Comparison of ENCODE assay signal across 8 mouse cellular contexts in the genomic region with DNA sequence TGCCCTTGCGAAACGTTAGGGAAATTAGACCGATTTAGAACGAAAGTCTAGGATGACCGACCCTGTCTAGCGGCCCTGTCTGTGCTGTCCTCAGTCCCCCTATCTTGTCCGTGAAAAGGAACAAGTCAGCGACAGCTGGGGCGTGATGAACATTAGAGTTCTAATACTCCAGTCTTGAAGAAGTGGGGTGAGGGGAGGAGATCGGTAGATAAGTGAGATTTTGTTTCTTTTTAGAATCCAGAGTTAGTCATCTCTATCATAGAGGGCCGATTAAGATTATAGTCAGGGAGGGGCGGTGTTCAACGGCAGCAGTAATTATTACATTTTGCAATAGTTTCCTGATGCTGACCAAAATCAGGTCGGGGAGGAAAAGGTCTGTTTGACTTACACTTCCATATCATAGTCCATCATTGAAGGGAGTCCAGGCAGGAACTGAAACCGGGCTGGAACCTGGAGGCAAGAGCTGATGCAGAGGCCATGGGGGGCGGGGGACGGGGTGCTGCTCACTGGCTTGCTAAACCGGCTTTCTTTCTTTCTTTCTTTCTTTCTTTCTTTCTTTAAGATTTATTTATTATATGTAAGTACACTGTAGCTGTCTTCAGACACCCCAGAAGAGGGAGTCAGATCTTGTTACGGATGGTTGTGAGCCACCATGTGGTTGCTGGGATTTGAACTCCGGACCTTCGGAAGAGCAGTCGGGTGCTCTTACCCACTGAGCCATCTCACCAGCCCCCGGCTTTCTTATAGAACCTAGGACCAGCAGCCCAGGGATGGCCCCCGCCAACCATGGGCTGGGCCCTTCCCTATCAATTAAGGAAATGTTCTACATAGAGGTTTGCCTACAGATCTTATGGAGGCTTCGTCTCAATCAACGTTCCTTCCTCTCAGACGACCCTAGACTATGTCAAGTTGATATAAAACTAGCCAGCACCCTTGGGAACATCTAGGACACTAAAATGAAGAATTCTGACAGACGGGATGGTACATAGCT. TPM values are rescaled to one million over a fixed set of nuclear protein-coding genes. Genes with fewer than 3 reads are reported as not detected.
A peak's percentile ranks its signal among the peaks of the same experiment; 100 is the strongest.
DNase-seq lines count a peak whose midpoint lies in the region; ATAC-seq and TF ChIP-seq lines count a peak whose summit lies in the region.

No protein-coding gene starts in this region.

- no peak for ATAC-seq in kidney, embryonic 15.5 days (replicated peaks; ENCODE audit: low FRiP score)
- no peak for ATAC-seq in hindbrain, embryonic 16.5 days
- no peak for ATAC-seq in midbrain, embryonic 14.5 days (ENCODE audit: low FRiP score, low TSS enrichment)

- WGBS in kidney, embryonic 15.5 days, result 26% methylated on average over 28 of the region's 28 CpGs
- 31% methylated on average over 28 of the region's 28 CpGs for WGBS in hindbrain, embryonic 16.5 days
- 28% methylated on average over 28 of the region's 28 CpGs for WGBS in midbrain, embryonic 14.5 days

- peaks cover 17% of the 10 kb centered on the region for H3K27me3 ChIP-seq in kidney, embryonic 15.5 days
- peaks cover 2% of the 10 kb centered on the region; the same call in 1 of the 2 replicates for H3K27me3 ChIP-seq in hindbrain, embryonic 16.5 days (replicated peaks; ENCODE audit: control insufficient read depth, insufficient read depth, low read length)
- H3K27me3 ChIP-seq in midbrain, embryonic 14.5 days (ENCODE audit: control insufficient read depth, insufficient read depth, low read length), result peaks cover 10% of the 10 kb centered on the region; the same call in 1 of the 2 replicates

- DNase-seq in kidney, adult 8-10 months, result no peak
- no peak for DNase-seq in midbrain, embryonic 14.5 days
- DNase-seq in right cerebral cortex, postnatal 25 days, result no peak
- no peak for DNase-seq in cerebellum, adult 18-20 months
- DNase-seq in ovary, postnatal 10 days (ENCODE audit: low spot score), result no peak

- H3K4me1 ChIP-seq in kidney, embryonic 15.5 days, result peaks cover 18% of the 10 kb centered on the region
- H3K4me1 ChIP-seq in cortical plate, adult 2 months (ENCODE audit: control insufficient read depth, insufficient read depth, low read length), result no peaks in the 10 kb centered on the region; the same call in 1 of the 2 replicates
- H3K4me1 ChIP-seq in hindbrain, embryonic 16.5 days (ENCODE audit: control insufficient read depth, insufficient read depth, low read depth, low read length), result peaks cover 13% of the 10 kb centered on the region
- H3K4me1 ChIP-seq in midbrain, embryonic 14.5 days (ENCODE audit: control insufficient read depth, insufficient read depth, low read length), result peaks cover 6% of the 10 kb centered on the region

- TF ChIP-seq CTCF in cortical plate, adult 2 months (IDR thresholded peaks at IDR 0.05; ENCODE audit: extremely low read depth, insufficient read depth, low read length), result no peak

- peak overlapping the region; percentile 38 for H3K9ac ChIP-seq in kidney, embryonic 15.5 days
- 0 out of 2 replicates have a peak overlapping the region, but pooled peaks have one; percentile 20 for H3K9ac ChIP-seq in hindbrain, embryonic 16.5 days (ENCODE audit: low read depth, low read length)
- H3K9ac ChIP-seq in midbrain, embryonic 14.5 days (replicated peaks; ENCODE audit: low read length), result no peak overlapping the region; the same call in 1 of the 2 replicates

- H3K4me2 ChIP-seq in kidney, embryonic 15.5 days, result peak overlapping the region; percentile 100
- H3K4me2 ChIP-seq in hindbrain, embryonic 16.5 days (ENCODE audit: low read length), result peak overlapping the region; percentile 100
- H3K4me2 ChIP-seq in midbrain, embryonic 14.5 days (ENCODE audit: low read length), result peak overlapping the region; percentile 100

- H3K27ac ChIP-seq in kidney, embryonic 15.5 days, result peak overlapping the region; percentile 85
- no peak overlapping the region for H3K27ac ChIP-seq in cortical plate, adult 2 months (ENCODE audit: insufficient read depth, low read length)
- no peak overlapping the region for H3K27ac ChIP-seq in hindbrain, embryonic 16.5 days (ENCODE audit: low read depth, low read length)
- H3K27ac ChIP-seq in midbrain, embryonic 14.5 days (replicated peaks; ENCODE audit: low read depth, low read length), result no peak overlapping the region

- H3K4me3 ChIP-seq in kidney, embryonic 15.5 days (replicated peaks), result peak overlapping the region; percentile 90
- H3K4me3 ChIP-seq in cortical plate, adult 2 months (ENCODE audit: insufficient read depth, low read length), result peak overlapping the region; percentile 61
- H3K4me3 ChIP-seq in hindbrain, embryonic 16.5 days (ENCODE audit: low read length), result peak overlapping the region; percentile 83
- peak overlapping the region; percentile 58 for H3K4me3 ChIP-seq in midbrain, embryonic 14.5 days (replicated peaks; ENCODE audit: low read depth, low read length)

- TF ChIP-seq POLR2A in cortical plate, adult 2 months (IDR thresholded peaks at IDR 0.05; ENCODE audit: extremely low read depth, insufficient read depth, low read length), result no peak

- H3K9me3 ChIP-seq in kidney, embryonic 15.5 days (replicated peaks), result no peaks in the 10 kb centered on the region
- H3K9me3 ChIP-seq in hindbrain, embryonic 16.5 days (ENCODE audit: control insufficient read depth, low read length), result no peaks in the 10 kb centered on the region
- H3K9me3 ChIP-seq in midbrain, embryonic 14.5 days (ENCODE audit: control insufficient read depth, low read length), result no peaks in the 10 kb centered on the region

- H3K36me3 ChIP-seq in kidney, embryonic 15.5 days, result peaks cover 7% of the 10 kb centered on the region; the same call in 1 of the 2 replicates
- H3K36me3 ChIP-seq in hindbrain, embryonic 16.5 days (ENCODE audit: control insufficient read depth, insufficient read depth, low read length), result no peaks in the 10 kb centered on the region
- no peaks in the 10 kb centered on the region for H3K36me3 ChIP-seq in midbrain, embryonic 14.5 days (ENCODE audit: control insufficient read depth, insufficient read depth, low read length)

RNA-seq across cellular contexts. Expression of gene Esyt1, which starts 1.0 kb away (rescaled TPM):
- 19.4 and 22.8 TPM in 2 replicates for polyA plus RNA-seq in kidney, embryonic 15.5 days (2015; fragmentation: Nextera tagmentation; extraction: Ambion mirVana)
- polyA plus RNA-seq in cortical plate, adult 2 months (2012; rRNA removed), result 11.6 and 12.0 TPM in 2 replicates
- polyA plus RNA-seq in hindbrain, embryonic 16.5 days (2015; fragmentation: Nextera tagmentation; extraction: Ambion mirVana), result 13.5 and 16.6 TPM in 2 replicates
- polyA plus RNA-seq in midbrain, embryonic 14.5 days (2014; fragmentation: Nextera tagmentation; extraction: Ambion mirVana), result 6.0 and 10.9 TPM in 2 replicates

RNA-seq across cellular contexts. Expression of gene Zc3h10, which starts 20.9 kb away (rescaled TPM):
- polyA plus RNA-seq in kidney, embryonic 15.5 days (2015; fragmentation: Nextera tagmentation; extraction: Ambion mirVana), result 16.2 and 17.7 TPM in 2 replicates
- 11.9 and 12.9 TPM in 2 replicates for polyA plus RNA-seq in cortical plate, adult 2 months (2012; rRNA removed)
- polyA plus RNA-seq in hindbrain, embryonic 16.5 days (2015; fragmentation: Nextera tagmentation; extraction: Ambion mirVana), result 16.7 and 17.0 TPM in 2 replicates
- 17.6 and 19.6 TPM in 2 replicates for polyA plus RNA-seq in midbrain, embryonic 14.5 days (2014; fragmentation: Nextera tagmentation; extraction: Ambion mirVana)

RNA-seq across cellular contexts. Expression of gene Rpl41, which starts 22.4 kb away (rescaled TPM):
- polyA plus RNA-seq in kidney, embryonic 15.5 days (2015; fragmentation: Nextera tagmentation; extraction: Ambion mirVana), result 4,214 and 4,446 TPM in 2 replicates
- 2,251 and 2,284 TPM in 2 replicates for polyA plus RNA-seq in cortical plate, adult 2 months (2012; rRNA removed)
- polyA plus RNA-seq in hindbrain, embryonic 16.5 days (2015; fragmentation: Nextera tagmentation; extraction: Ambion mirVana), result 2,004 and 2,091 TPM in 2 replicates
- 2,375 and 2,760 TPM in 2 replicates for polyA plus RNA-seq in midbrain, embryonic 14.5 days (2014; fragmentation: Nextera tagmentation; extraction: Ambion mirVana)

RNA-seq across cellular contexts. Expression of gene Myl6b, which starts 28.2 kb away (rescaled TPM):
- 4.2 and 4.7 TPM in 2 replicates for polyA plus RNA-seq in kidney, embryonic 15.5 days (2015; fragmentation: Nextera tagmentation; extraction: Ambion mirVana)
- polyA plus RNA-seq in cortical plate, adult 2 months (2012; rRNA removed), result 33.7 and 36.7 TPM in 2 replicates
- 6.7 and 7.1 TPM in 2 replicates for polyA plus RNA-seq in hindbrain, embryonic 16.5 days (2015; fragmentation: Nextera tagmentation; extraction: Ambion mirVana)
- 5.3 and 6.8 TPM in 2 replicates for polyA plus RNA-seq in midbrain, embryonic 14.5 days (2014; fragmentation: Nextera tagmentation; extraction: Ambion mirVana)

RNA-seq across cellular contexts. Expression of gene Myl6, which starts 32.7 kb away (rescaled TPM):
- 1,170 and 1,259 TPM in 2 replicates for polyA plus RNA-seq in kidney, embryonic 15.5 days (2015; fragmentation: Nextera tagmentation; extraction: Ambion mirVana)
- 1,299 and 1,338 TPM in 2 replicates for polyA plus RNA-seq in cortical plate, adult 2 months (2012; rRNA removed)
- 946 and 1,028 TPM in 2 replicates for polyA plus RNA-seq in hindbrain, embryonic 16.5 days (2015; fragmentation: Nextera tagmentation; extraction: Ambion mirVana)
- polyA plus RNA-seq in midbrain, embryonic 14.5 days (2014; fragmentation: Nextera tagmentation; extraction: Ambion mirVana), result 750 and 787 TPM in 2 replicates
